Mouse (Mus musculus) v-Abl transformed pro-B cells (cell line): Measurements from ENCODE around the gene Pex6.

Experiments used
- in situ Hi-C, 2 experiments: fragments of 400-800 bp; cut with MboI; formaldehyde crosslinking; loops; one replicate each; pipeline ENCODE4 v1.15.1; 2025; ENCODE audit not compliant: unreplicated experiment in 2 of 2

Pex6 gene

DNA sequence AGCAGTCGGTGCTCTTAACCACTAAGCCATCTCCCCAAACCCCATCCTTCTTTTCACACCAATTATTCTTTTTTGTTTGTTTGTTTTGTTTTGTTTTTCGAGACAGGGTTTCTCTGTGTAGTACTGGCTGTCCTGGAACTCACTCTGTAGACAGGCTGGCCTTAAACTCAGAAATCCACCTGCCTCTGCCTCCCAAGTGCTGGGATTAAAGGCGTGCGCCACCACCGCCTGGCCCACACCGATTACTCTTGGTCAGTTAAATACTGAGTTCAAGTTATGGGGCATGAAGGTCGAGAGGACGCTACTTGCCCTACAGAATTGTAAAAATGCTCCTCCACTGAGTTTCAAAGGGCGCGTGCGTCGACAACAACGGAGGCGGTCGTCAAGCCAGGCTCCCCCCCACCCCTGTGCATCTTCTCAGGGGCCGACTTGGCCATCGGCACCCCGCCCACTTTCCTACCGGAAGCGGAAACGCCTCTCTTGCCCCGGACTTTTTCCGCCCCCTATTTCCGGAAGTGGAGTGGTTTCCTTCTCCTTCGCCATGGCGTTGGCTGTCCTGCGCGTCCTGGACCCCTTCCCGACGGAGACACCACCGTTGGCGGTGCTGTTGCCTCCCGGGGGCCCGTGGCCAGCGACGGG is at the start of gene Pex6:
Gene Pex6 (plus strand): TSS at position 505 of the 639 bp plus-strand sequence.
- in situ Hi-C loops, result no loop called here

DNA sequence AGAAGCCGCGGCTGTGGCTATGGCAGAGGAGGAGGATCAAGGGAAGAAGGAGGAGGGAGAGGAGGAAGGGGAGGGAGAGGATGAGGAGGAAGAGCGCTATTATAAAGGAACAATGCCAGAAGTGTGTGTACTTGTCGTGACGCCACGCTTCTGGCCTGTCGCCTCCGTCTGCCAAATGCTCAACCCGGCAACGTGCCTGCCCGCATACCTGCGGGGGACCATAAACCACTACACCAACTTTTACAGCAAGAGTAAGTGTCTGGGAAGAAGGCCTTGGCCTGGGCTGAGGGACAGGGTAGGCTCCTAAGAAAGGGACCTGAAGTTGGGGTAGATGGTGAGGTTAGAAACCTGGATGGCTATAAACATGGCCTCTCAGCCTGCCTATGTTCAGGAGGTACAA is 49.3 kb upstream of the Pex6 start:
- in situ Hi-C loops, result no loop called here

DNA sequence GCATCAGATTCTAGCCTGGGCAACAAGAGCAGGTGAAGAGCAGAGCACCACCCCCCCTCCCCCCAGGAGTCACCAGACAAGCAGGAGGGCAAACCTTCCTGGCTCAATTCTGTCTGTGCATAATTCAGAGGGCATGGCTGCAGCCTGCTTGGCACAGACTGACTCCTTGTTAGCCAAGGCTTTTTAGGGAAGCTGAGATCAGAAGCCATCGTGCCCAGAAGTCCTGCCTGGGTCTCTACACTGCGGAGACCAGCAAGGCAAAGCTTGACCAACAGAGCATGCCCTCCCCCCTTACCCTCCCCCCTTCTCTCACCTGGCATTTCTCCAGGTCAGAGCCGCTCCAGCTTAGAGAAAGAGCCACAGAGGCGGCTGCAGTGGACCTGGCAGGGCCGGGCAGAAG is 48.5 kb upstream of the Pex6 start:
- in situ Hi-C loops, result no loop called here

DNA sequence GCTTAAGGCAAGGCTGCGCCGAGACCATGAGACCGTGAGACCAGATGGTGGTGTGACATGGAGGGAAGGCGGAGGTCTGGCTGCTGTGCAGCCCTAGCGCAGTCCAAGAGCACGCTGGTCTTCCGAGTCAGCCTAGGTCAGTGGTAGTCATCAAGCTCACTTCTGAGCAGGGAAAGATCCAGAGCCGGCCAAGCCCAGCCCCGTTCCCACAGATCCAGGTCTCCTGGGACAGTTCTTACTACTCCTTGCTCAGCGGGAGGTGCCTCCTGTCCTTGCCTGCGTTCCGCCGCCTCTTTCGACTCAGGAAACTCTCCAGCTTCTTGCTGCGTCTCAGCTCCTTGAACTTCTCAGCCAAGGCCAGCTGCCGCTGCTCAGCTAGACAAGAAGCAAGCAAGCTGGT is 43.6 kb upstream of the Pex6 start:
- in situ Hi-C loops, result no loop called here

DNA sequence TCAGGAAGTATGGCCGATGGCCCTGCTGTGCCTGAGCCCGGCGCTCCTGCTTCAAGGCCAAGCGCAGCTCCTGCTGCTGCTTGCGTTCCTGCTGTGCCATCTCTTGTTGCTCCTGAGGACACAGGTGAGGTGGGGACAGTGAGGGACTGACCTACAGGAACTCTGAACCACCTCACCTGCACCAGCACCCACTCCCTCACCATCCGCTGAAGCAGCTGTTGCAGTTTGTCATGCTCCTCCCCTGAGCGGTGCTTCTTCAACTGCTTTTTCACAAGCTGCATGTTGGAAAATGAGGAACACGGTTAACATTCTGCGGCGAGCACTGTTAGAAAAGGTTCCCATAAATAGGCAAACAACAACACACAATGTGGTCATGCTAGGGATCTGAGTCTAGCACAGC is 41.4 kb upstream of the Pex6 start:
- in situ Hi-C loops, result no loop called here

DNA sequence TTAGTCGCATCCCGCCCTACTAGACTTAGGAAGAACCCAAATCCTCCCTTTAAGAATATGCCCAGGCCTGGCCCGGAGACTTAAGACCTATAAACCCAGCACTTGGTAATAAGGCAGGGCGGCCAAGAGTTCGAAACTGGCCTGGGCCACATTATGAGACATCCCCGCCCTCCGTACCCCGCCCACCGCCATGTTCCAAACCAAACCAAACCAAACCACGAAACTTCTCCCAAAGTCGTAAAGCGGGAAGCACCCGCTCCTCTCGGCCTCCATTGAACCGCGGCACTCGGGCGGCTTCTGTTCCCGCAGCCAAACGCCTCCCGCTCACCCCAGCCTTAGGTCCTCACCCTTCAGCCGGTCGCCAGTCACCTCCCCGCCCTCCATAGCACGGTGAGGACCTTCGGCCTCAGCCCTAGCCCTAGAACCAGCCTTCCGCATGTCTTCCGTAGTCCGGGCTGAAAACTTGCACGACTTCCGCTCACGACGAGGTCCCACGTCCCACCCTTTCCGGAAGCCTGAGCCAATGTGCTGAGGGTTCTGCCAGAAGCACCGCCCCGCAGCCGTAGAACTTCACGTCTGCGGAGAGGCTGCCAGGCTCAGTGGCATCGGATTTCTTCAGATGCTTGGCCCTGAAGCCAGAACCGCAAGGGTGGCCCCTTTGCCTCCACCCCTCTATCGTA is 37.3 kb upstream of the Pex6 start, which contains the start of gene Rrp36:
Gene Rrp36 (minus strand): TSS at position 503 of the 680 bp plus-strand sequence.
- in situ Hi-C loops, result no loop called here

DNA sequence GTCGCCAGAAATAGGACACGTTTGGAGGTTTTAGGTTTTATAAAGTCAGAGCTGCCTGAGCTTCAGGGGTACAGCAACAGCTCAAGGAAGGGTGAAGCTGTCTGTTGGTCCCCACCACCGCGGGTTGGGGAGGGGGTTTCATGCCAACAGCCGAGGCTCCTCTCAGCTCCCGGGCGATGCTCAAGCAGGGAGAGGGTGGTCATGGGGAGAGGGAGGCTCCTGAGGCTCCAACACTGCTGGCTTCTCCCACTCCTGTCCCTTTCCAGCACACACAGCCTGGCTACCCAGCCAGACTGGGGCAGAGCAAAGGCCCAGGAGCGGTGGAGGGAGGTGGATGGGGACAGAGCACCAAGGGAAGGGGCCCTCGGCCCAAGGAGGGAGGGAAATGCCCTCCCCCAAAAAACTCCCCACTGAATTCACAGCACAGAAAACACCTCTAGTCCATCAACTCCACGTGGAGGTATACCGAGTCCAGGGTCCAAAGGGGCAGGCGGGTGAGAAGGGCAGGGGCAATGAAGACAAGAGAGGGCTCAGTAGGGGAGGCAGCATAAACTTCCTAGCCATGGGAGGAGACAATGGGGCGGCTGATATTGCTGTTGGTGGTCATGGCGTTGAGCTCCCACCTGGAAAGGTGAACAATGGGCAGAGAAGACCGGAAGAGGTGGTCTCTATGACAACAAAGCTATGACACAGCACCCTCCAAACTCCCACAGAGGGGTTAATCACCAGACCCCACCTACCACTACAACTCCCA is 36.6 kb upstream of the Pex6 start:
- in situ Hi-C loops, result no loop called here

DNA sequence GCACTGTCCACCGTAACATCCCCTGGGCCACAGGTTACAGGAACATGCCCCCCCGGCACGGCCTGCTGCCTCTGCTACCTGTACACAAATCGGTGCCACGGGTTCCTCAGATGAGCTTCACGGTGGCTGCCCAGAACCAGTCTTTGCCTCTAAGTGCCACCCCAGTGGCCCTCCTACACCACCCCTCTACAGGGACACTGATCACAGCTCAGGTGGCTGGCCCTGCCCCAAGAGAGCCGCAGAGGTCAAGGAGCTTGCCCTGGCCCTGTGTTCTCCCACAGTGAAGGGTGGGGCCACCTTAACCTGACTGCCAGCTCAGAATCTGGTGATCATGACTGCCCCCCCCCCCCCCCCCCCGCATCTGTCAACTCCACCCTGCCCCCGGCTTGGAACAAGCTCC is 32.8 kb upstream of the Pex6 start, which contains the start of gene Mea1:
Gene Mea1 (plus strand): TSS at position 378 of the 400 bp plus-strand sequence.
- in situ Hi-C loops, result no loop called here

DNA sequence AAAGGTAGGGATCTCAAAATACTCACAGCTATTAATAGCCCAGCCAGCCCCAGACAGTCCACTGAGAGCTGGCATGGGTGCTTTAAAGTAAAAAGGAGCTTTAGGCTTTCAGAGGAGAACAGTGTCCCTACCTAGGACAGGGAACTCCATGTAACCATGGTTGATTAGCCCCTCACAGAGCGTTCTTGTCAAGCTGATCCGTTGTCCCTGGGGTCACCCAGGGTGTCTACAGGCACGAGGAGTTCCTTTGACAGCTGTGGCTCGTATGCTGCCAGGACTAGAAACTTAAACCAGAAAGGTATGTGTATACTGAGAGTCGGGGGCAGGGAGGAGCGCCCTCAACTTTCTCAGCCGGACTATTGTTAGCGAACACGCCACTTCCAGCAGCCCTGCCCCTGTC is 32.4 kb upstream of the Pex6 start:
- in situ Hi-C loops, result no loop called here

DNA sequence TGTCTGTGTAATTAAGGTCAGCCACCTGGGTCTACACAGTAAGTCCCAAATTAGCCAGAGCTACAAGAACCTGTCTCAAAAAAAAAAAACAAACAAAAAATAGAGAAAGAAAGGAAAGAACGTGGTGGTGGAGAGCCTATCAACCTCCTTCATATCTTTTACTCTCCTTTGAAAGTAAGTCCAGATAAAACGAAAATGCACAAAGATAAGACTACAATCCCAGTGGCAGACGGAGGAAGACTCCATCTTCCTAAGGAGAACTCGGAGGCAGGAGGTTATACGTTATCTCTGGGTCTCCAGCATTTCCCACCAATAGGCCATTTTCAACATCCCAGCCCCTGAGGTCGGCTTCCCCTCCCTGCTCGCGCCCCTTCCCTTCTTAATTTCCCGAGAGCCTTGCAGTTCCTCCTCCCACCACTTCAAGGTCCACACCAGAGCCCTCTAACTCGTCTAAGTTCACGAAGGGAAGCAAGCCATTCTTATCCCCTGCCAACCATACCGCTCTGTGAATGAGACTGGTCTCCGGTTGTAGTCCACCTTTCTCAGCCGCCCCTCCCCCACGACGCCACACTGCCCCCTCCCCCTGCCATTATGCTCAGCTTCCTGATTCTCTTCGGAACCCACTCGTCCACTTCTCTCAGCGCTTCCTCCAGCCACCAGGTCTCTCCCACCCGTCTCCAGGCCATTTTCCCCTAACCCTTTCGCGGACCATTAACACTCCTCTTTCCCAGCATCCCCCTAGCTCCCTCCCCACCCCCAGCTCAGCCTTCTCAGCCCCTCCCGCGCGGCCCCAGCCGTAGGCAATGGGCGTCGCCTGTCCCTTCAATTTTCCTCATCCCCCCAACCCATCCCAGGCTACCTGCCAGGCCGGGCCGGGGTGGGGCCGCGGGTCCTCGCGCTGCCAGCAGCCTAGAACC is 31.2 kb upstream of the Pex6 start:
- in situ Hi-C loops, result no loop called here

DNA sequence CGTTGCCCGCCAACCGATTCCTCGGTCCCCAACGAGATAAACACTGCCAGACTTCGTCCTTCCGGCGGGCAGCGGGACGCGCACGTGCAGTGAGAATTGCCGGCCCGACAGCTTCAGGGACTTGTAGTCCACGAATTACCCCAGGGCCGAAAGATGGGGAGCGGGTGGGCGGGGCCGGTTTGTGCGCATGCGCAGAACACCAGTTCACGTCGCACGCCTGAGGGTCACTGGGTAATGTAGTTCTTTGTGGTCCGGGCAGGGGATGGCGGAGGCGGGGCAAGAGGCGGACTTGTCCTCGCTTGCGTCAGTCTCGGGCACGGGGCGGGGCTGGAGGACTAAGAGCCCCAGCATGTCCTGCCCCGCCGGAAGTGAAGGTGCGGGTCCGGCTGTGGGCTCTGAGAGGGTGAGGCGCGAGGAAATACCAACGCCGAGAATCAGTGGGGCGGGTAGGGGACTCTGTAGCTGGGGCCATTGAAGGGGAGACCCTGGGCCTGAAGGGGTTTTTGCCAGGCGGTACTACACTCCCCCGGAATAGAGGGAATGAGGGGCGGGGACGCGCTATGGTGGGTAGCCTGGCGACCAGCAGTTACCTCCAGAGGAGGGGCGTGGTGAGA is 30.4 kb upstream of the Pex6 start, which contains the start of gene Klhdc3:
Gene Klhdc3 (minus strand): TSS at position 155 of the 614 bp plus-strand sequence.
- in situ Hi-C loops, result no loop called here

DNA sequence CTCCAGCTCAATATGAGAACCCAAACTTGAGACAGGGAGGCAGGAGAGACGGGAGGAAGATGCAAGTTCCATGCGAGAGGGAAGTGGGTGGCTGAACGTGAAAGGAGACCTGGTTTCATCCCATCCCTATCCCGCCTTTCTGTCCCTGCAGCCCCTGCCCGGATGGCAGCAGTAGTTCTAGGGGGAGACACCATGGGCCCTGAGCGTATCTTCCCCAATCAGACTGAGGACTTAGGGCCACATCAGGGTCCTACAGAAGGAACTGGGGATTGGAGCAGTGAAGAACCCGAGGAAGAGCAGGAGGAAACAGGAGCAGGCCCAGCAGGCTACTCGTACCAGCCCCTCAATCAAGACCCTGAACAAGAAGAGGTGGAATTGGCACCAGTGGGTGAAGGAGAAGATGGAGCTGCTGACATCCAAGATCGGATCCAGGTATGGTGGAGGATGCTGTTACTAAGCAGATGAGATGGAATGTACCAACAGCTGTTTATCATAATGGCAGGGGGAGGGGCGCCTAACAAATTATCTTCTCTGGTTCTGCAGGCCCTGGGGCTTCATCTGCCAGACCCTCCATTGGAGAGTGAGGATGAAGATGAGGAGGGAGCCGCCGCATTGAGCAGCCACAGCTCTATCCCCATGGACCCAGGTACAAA is 29.7 kb upstream of the Pex6 start:
- in situ Hi-C loops, result no loop called here

DNA sequence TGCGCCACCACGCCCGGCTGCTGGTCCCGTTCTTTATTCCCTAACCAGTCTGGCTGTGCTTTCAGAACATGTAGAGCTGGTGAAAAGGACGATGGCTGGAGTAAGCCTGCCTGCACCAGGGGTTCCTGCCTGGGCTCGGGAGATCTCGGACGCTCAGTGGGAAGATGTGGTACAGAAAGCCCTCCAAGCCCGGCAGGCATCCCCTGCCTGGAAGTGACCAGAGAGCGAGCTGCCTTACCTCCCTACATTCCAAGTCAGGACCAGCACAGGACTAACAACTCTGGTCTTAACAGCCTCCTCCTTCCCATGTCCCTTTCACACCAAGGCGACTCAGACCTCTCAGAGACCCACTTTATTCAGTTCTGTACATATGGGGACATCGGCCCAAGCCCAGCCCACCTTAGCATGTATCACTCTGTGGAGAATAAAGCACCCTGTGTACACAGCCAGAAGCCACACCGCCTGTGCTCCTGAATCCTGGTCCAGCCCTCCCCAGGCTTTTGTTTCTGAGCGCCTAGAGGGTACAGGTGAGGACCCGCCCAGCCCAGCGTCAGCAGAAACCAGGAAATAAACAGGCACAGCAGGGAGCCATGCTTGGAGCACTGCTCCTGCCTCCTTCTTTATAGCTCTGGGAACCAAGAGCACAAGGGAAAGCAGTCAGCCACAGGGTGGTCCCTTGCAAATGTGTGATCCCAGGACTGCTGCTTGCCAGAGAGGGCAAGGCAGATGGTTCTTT is 28.4 kb upstream of the Pex6 start:
- in situ Hi-C loops, result no loop called here

DNA sequence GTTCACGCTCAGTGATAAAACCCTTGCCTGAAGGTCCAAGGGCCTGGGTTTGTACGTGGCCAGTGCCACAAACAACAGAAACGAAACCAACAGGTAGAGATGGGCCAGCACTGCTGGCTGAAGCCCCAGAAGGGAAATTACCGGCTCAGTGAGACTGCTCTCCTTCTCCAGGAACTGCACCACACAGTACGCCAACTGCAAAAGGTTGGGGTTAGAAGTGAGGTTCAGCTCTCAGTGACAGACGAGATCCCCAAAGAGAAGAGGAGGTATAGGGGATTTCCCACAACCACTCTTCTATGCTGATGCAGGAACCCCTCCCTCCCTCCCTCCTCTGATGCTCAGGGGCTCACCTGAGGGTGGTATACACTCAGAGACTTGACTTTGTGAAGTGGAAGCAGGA is 25.4 kb upstream of the Pex6 start:
- in situ Hi-C loops, result no loop called here

DNA sequence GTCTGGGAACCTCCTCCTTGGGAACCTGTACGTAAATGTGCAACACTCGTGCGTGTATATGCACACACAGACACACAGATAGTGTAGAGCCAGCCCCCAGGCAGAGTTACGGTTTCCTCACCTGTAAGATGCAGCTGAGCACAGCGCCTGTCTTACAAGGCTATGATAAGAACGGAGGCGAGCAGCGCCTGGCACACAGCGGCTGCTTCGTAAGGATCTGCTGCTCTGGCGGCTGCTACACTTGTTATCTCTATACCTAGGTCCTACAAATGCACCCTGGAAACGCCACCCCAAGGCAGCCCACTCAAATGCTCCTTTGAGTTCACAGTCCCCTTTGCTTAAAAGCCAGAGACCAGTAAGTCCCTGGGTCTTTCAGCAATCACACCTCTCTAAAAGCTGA is 20.6 kb upstream of the Pex6 start:
- in situ Hi-C loops, result no loop called here

DNA sequence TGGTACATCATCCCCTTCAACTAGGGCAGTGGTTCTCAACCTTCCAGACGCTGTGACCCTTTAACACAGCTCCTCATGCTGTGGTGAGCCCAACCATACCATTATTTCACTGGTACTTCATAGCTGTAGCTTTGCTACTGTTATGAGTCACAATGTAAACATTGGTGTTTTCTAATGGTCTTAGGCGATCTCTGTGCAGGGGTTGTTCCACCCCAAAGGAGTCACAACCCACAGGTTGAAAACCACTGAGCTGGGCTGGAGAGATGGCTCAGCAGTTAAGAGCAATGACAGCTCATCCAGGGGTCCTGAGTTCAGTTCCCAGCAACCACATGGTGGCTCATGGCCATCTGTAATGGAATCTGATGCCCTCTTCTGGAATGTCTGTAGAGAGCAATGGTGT is 19.9 kb upstream of the Pex6 start:
- in situ Hi-C loops, result no loop called here

DNA sequence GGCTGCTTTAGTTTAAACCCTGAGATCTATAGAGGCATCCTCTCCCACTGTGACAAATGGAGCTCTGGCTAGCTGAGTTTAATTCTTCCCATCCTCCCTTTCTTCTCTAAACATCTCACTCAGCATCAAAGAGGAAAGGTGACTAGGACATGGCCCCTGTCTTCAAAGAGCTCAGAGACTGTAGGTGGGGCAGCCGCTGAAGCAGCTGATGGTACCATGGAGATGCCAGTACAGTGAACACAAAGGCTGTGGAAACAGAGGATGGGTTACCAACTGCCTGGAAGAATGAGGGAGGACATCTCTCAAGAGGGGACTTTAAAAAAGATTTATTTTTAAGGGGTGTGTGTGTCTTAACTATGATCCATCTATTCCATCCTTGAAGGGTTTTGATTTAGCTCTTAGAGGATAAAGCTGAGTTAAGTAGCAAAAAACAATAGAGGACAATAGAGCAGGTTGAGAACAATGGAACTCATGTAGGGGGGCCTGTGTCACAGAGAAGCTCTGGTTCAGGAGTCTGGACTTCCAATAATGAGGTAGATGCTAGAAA is 16.7 kb upstream of the Pex6 start:
- in situ Hi-C loops, result no loop called here

DNA sequence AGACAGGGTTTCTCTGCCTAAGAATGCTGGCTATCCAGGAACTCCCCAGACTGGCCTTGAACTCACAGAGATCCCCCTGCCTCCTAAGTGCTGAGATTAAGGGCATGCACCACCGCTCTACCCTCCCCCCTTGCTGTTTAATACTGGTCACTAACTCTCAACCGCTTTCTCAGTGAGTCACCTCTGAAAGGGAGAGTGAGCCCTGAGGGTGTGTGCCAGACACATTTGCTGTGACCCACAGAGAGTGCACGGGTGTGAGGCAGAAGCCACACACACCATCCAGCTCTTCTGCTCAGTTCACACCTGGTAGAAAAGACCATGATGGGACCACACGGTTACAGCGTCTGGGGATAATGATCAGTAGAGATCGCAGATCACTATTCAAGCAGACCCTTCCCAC is 12.7 kb upstream of the Pex6 start:
- in situ Hi-C loops, result no loop called here

DNA sequence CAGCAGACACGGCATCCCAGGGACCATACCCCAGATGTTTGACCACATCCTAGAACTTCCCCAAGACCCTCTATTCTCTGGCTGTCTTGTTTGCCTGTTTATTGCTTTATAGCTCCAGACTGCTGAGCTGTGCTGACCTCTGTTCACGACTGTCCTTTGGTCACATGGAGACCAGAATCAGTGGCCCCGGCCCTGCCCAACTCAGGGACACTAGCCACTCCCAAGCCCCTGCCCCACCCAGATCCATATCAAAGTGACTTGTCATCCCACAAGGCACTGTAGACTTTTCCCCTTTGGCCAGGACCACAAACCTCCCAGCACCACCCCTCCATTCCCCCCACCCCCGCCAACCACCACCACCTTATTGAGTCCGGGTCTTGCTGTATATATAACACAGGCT is 12.0 kb upstream of the Pex6 start:
- in situ Hi-C loops, result no loop called here
